Mouse (Mus musculus) urinary bladder, postnatal 10 days (tissue): ENCODE measurements around the gene Hyal3.
A peak's percentile ranks its signal among the peaks of the same experiment; 100 is the strongest.
"Not testable (repeated sequence)": the region's sequence is repeated elsewhere in the genome, so short reads cannot be mapped to it uniquely, and the experiment has no call there.

Experiments used
- DNase-seq: peaks from one replicate; pipeline ENCODE4 v3.0.0; 2022; ENCODE audit warnings: low spot score

The Hyal3 gene

DNA sequence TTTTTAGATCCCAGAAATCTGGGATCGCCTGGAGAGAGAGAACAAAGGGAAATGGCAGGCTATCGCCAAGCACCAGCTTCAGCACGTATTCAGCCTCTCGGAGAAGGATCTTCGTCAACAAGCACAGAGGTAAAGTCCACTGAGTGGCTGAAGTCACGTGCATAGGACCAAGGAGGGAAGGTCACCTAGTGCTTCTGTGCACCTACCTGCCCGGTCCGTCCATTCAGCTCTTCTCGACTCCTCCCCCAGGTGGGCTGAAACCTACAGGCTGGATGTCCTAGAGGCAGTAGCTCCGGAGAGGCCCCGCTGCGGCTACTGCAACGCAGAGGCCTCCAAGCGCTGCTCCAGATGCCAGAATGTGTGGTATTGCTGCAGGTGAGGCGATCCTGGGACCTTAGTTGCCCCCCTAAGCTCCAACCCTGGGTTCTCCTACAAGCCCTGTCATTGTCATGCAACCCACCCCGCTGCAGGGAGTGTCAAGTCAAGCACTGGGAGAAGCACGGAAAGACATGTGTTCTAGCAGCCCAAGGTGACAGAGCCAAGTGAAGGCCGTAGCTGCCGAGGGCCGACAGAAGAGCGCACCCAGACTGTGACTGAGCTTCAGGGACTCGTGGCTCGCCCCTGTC, 30.0 kb upstream of the Hyal3 start:
- DNase-seq, result no peak

DNA sequence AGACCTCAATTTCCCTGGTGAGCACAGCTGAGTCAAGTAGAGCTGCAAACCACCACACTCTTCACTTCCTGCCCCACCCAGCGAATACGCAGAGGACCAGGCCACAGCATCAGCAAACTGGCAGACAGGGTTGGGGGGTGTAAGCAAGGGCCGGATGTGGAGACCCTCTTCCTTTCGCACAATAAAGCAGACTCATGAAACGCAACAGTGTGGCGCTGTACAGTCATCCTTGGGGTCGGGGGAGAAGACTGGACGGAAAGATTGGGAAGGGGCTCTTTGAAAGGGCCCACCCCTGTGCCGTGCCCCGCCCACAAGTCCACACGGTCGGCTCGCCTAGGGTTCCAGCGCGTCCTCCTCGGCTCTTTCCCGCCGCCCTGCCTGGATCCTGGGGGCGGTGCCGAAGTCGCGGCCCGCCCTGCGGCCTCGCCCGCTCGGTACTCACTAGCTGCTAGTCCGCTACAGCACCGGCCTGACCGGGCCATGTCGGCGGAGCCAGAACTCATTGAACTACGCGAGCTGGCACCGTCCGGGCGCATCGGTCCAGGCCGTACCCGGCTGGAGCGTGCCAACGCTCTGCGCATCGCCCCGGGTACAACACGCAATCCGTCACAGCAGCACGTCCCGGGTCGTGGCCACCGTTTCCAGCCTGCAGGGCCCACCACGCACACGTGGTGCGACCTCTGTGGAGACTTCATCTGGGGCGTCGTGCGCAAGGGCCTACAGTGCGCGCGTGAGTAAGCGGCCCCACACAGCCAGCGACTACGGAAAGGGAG, 29.3 kb upstream of the Hyal3 start, which contains the start of gene Rassf1:
Rassf1 (plus strand) TSS at position 439 of the 773 bp plus-strand sequence.
- no peak for DNase-seq

DNA sequence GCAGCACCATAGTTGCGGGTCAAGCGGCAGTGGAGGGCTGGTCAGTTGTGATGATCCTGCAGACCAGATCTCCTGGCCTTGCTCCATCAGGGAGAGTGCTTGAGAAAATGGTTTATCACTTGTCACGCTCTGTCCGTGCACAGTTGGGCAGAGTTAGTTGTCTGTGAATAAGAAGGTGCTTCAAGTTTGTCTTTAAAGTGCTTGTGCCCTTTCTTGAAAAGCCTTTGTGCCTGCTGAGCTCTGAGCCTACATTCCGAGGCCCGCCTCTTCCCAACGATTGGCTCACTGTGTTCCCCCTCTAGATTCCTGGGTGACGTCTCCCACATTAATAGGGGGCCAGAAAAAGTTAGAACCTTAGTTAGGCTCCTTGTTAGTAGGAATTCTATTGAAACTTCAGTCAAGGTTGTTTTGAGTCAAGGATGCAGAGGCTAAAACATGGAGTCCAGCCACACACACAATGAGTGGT, 28.7 kb upstream of the Hyal3 start:
- no peak for DNase-seq

DNA sequence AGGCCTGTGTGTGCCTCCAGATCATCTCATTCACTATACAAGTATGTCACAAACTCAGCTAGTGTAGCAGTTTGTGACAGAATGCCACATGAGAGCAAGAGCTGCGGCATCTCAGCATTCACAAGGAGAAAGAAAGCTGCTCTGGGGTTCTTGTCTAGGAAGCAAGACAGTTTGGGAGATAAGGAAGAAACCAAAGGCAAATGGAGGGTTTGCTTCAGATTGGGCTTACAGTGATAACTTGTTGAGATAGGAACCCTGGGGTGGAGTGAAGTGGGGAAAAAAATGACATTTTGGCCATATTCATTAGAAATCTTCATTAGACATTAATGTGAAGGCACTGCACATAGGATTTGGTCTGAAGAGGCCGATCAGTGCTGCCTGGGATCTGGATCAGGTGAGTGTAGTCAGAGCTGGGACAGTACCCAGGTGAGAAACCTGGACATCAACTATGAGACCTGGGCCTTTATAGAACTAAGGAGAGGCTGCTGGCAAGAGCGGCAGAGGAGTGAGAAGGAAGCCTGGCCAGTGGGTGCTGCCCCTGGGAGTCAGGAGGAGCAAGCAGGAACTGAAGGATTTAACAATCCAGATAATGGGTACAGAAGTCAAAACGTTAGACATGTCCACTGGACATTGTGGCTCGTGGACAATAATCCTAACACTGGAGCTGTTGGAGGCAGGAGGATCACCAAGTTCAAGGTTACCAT, 27.8 kb upstream of the Hyal3 start:
- no peak for DNase-seq

DNA sequence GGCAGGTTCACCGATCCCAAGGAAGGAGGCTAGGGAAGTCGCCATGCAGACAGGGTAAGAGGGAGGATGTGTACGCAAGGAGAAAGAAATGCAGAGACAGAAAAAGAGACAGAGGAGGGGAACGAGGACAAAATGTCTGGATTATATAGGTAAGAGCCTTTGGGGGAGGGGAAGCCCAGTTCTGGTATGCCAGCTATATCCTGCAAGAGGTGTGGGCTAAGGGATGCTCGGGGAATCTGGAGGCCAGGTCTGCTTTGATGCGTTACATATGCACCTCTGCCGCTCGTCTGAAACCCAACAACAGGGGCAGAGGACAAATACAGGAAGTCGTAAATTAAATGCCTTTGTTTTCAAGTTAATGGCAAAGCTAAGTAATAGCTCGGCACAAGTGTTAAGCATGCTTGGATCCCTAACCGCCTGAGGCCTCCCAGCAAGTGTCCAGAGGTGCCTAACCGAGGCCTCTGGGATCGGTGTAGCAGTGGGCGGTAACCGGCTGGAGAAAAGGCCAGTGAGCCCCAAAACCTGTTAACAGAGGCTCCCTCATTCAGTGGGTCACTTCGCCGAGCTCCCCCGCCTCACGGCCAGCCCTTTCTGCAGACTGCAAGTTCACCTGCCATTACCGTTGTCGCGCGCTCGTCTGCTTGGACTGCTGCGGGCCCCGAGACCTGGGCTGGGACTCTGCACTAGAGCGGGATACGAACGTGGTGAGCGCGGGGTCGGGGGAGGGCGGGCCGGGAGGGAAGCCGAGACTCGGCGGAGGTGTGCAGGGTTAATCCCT, 26.9 kb upstream of the Hyal3 start:
- DNase-seq, result no peak

DNA sequence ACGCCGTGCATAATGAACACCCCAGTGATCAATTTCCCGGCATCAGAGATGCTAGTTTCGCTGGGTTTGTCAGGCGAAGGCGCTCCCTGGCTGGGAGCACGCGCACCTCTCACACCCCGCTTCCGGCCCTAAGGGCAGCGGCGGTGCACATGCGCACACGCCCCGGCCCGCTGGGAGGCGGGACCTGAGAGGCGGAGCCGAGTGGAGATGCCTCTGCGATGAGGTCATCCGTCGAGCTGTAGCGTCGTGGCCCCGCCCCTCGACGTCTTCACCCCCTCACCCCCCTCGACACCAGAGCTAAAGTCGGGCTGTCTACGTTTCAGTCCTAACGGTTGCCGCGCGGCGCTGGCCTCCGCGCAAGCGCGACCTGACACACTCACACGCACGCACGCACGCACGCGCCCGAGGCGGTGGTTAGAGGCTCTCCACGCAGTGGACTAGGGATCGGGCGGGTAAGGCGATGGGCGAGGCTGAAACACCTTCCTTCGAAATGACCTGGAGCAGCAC, 26.2 kb upstream of the Hyal3 start:
- DNase-seq, result peak; percentile 75

DNA sequence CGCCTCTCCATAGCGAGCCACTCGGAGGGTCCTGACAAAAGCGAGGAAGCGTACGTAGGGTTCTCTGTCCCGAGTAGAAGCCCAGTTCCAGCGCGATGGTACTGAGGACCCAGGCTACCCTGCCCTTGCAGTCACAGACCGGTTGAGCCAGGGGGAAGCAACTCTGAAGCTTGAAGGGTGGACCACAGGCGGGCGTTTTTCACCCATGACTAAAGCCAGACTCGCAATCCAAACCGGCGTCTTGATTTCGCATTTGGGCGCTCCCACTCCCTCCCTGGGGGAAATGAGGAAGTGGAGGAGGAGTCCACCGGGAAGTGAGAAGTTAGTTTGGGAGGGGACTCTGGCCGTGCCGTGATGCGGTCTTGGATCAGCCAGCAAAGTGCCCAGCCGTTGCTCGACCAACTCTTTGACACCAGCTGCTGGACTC, 25.6 kb upstream of the Hyal3 start:
- DNase-seq, result no peak

DNA sequence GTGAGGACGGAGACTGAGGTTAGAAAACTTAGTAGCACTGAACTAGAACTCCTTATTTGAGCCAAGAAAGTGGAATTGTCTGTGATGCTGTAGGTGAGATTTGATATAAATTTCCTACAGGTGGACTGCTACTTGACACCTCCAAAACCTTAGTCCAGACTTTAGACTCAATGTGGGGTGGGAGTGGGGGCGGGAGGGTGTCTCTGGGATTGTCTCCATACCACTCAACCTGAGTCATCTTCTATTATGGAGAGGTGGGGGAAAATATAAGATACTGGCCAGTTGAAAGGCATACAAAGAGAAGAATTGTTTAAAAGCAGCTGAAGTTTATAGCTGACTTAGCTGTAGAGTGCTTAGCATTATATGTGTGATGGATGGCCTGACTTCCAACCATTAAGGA, 24.9 kb upstream of the Hyal3 start:
- no peak for DNase-seq

DNA sequence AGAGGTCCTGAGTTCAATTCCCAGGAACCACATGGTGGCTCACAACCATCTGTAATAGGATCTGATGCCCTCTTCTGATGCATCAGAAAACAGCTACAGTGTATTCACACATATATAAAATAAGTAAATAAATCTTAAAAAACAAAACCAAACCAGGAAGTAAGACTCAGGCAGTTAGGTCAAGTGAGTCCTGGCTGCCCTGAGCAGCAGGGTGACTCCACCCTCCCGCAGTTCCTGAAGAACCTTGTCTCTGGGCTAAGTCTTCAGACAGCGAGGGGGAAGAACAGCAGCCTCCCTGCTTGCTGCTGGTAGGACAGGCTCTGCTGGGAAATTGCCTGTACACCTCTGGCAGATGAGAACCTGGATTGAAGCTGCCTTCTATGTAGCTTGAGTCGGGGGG, 24.3 kb upstream of the Hyal3 start:
- no peak for DNase-seq

DNA sequence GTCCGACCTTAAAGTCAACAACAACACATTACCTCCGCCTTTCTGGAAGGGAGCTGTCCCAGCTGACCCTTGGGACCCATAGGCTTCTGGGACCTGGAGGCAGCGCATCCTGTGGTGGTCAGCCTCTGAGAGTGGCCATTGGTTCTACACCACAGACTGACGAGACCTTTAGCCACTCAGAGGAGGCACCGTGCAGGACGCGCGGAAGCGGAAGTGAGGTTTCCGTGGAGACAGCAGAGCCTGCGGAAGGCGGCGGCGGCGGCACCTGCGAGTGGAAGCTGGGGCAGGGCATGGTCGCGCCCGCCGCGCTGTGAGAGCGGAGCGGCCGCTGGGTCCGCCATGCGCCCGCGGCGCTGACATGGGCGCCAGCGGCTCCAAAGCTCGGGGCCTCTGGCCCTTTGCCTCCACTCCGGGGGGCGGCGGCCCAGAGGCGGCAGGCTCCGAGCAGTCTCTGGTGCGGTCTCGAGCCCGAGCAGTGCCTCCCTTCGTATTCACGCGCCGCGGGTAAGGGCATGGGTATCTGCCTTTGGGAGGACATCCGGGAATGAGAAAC, 17.5 kb upstream of the Hyal3 start, which contains the start of gene Tusc2:
Tusc2 (plus strand) TSS at position 227 of the 553 bp plus-strand sequence.
- peak; percentile 75 for DNase-seq

DNA sequence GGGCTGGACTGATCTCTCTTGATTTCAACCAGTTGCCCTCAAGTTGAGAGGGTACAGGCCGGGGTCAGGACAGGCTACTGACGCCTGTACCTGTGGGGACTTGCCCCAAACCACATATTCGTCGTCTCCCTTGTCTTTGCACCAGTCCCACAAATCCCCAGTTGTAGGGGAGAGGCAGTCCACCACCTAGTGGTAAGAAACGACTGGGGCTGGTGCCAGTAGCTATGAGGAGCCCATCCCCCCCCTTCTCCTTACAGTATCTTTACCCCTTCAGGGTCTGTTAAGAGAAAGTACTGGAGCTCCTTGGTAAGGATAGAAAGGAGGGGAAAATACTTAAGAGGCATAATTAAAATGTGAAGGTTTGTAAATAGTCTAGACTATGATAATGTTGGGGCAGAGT, 15.1 kb upstream of the Hyal3 start:
- not testable (repeated sequence) for DNase-seq

DNA sequence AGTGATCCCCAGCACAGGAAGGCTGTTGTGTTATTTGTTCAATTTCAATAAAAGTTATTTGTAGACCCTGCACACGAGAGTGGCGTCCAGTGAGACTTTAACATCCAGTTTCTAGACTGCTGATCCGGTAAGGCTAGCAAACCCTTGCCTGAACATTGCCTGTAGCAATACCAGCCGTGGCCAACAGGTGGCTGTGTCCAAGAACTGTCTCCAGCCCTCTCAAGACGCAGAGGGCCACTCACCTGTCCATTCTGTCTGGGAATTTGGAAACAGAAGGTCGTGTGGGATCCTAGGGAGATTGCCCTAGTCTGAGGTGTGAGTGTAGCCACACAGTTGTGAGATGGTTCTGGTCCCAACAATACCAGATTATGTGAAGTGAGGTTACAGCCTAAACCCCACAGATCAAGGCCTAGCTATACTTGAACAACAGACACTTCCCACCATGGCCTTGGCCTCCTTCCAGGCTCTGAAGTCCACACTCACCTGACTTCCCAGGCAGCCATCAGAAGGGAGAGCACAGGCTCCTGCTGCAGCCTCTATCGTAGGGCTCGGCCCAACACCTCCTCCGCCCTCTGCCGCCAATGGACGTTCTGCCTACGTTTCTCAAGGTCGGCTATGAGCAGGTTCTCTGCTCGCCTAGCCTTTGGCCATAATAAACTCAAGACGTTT, 14.4 kb upstream of the Hyal3 start:
- DNase-seq, result no peak

DNA sequence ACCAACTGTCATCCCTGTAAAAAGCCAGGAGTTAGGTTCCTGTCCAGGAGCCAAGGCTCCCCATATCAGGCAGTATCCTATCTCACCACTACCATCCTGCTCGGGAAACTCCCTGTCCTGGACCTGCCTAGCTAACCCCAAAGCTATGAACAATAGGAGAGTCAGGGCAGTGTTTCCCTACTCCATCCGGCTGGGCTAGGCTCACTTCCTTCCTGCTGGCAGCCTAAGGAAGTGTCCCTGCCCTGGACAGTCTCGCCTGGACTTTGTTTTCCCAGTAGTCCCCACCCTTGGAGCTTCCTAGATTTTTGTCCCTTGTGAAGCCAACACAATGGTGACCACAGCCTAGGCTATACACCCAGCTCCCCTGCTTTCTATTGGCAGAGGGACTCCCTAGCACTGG, 13.8 kb upstream of the Hyal3 start:
- no peak for DNase-seq

DNA sequence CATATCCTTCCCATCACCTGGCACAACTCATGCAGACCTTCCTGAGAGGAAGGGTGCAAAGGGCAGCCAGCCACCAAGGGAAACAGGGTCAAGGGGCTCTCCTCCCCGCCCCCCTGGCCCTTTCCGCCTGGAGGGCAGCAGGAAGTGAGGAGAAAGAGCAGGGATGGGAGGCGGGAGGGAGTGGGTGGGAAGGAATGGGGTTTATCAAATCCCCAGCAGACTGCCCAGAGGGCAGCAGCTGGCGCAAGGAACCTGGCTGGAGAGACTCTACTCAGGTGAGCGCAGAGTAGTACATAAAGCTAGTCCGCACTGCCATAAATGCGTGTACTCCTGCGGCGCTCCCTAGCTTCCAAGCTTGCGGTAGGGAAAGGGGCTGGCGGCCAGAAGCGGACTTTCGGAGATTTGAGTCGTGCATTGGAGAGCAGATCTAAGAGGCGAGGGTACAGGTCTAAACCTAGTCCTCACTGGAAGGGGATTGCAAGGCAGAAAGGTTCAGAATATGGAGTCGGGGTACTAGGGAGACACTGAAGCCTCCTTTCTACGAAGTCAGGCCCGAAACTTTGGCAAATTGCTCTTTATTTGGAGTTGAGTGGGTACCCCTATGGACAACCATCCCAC, 12.8 kb upstream of the Hyal3 start, which contains the start of gene Hyal2:
Hyal2 (plus strand) TSS at position 244 of the 618 bp plus-strand sequence.
- no peak for DNase-seq

DNA sequence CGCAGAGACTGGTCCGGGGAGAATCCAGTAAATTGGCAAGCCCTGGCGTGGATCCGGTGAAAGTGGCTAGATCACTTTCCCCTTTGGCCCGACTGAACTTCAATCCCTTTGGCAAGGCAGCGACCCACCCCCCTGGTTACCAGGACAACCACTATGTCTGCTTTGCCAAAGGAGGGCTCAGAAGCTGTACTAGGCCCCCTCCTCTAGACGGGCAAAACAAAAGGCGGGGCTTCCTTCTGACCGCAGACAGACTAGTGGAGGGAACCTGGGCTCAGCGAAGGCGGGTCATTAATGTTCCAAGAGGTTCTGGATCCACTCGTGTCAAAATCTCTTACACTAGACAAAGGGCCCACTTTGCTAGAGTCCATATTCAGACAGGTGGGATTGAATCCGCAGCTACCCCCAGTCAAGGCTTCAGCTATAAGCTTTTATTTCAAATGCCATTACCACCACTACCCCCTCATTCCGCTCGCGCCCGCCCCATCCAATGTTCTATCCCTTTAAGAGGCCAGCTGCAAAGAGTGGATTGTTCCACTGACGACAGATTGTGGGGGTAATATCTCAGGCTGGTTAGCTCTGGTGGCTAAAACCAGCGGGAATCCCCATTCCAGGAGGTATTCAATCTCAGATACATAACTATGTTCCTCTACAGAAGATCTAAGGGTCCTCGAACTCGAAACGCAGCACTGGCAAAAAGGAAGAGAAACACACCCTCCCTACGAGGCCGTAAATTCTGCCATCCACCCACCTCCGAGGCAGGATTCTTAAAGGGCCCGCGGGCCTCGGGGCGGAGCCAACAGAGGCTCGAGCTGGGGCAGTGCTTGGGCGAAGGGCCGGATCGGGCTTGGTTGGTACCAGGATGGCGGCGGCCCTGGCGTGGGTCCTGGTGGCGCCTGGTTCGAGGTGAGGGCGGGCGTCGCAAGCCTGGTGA, 12.0 kb upstream of the Hyal3 start:
- DNase-seq, result no peak

DNA sequence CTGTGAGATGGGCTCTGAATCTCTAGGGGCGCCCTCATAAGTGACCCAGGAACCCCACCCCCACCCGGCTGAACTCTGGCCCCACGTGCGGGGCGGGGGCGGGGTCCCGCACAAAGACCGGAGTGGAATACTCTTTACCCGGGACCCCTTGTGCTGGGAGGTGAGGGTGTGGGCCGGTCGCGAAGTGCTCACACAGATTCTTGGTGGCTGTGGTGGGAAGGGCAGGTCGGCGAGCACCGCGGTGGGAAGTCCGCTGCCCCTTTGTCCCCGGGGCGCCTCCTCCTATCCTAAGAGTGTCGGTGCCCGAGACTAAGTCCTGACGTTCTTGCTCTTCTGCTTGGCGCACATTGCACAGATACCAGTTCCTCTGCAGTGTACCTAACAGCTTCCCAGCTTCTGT, 11.3 kb upstream of the Hyal3 start:
- no peak for DNase-seq

DNA sequence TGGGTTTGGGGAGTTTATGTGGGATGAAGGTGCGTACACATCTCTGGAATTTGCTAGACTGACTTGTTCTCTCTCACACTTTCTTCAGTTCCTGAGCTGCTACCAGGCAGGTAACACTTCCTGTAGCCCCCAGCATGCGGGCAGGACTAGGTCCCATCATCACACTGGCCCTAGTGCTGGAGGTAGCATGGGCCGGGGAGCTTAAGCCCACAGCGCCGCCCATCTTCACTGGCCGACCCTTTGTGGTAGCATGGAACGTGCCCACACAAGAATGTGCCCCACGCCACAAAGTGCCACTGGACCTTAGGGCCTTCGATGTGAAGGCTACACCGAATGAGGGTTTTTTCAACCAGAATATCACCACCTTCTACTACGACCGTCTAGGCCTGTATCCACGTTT, 10.6 kb upstream of the Hyal3 start:
- no peak for DNase-seq

DNA sequence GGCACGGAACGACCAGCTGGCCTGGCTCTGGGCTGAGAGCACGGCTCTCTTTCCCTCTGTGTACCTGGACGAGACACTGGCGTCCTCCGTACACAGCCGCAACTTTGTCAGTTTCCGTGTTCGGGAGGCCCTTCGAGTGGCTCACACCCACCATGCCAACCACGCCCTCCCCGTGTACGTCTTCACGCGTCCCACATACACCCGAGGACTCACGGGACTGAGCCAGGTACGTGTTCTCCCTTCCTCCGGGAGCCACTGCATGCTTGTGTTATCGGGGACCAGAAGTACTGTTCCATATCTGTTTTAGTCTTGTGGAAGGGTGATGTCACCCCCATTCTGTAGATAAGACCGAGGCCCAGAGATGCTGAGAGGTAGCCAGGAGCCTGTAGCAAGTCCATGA, 9.8 kb upstream of the Hyal3 start:
- DNase-seq, result no peak
